Mouse (Mus musculus) kidney, adult 2 months (tissue): ENCODE measurements around the gene Msl2.

Source experiments
- CTCF ChIP-seq: fragments of 200-500 bp; conservative IDR thresholded peaks from 2 replicates; pipeline ENCODE4 v1.5.1; 2011; ENCODE audit warnings: low read depth, mild to moderate bottlenecking, control low read depth, low read length, moderate library complexity, mixed read lengths; ENCODE audit not compliant: insufficient read depth, insufficient read length
- POLR2A ChIP-seq: fragments of 200-500 bp; IDR thresholded peaks from one replicate; pipeline ENCODE4 v1.6.1; 2011; ENCODE audit warnings: low read depth, low read length, control low read depth

DNA sequence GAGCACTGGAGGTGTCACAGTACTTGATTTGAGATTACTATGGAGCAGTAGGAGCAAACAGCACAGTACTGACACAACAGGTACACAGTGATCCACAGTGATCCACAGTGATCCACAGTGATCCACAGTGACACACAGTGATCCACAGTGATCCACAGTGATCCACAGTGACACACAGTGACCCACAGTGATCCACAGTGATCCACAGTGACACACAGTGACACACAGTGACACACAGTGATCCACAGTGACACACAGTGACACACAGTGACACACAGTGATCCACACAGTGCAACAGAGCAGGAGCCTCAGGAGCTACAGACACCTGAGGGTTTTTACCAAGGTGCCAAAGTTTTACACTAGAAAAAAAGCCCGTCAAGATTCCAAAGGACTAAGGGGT lies 23.6 kb downstream of the Msl2 start:
- no peak for TF ChIP-seq POLR2A
- TF ChIP-seq CTCF = no peak
